Mouse (Mus musculus) lung, postnatal 10 days (tissue): Measurements from ENCODE around the gene Gadd45b.
A peak's percentile ranks its signal among the peaks of the same experiment; 100 is the strongest.

ENCODE experiments used
- DNase-seq: peaks from one replicate; pipeline ENCODE4 v3.0.0; 2021

Gadd45b gene

GRCm38 (mm10) chr10:80929299-80930226, at the start of gene Gadd45b:
Gene Gadd45b (plus strand): TSS chr10:80930073.
- peak; percentile 99 for DNase-seq

GRCm38 (mm10) chr10:80880131-80880641, 49.7 kb upstream of the Gadd45b start:
- DNase-seq: peak; percentile 71

- DNase-seq: no peak
Measured at GRCm38 (mm10) chr10:80880901-80881300, 49.0 kb upstream of the Gadd45b start.

- peak; percentile 85 for DNase-seq
Measured at GRCm38 (mm10) chr10:80881301-80881700, 48.6 kb upstream of the Gadd45b start.

- DNase-seq: peak; percentile 67
Measured at GRCm38 (mm10) chr10:80887181-80887580, 42.7 kb upstream of the Gadd45b start.

- DNase-seq: no peak
Measured at GRCm38 (mm10) chr10:80895100-80895499, 34.8 kb upstream of the Gadd45b start.

- no peak for DNase-seq
Measured at GRCm38 (mm10) chr10:80895697-80896096, 34.2 kb upstream of the Gadd45b start.

- no peak for DNase-seq
Measured at GRCm38 (mm10) chr10:80896581-80897485, 33.0 kb upstream of the Gadd45b start.

- DNase-seq: no peak
Measured at GRCm38 (mm10) chr10:80897861-80898510, 31.9 kb upstream of the Gadd45b start.

GRCm38 (mm10) chr10:80899074-80899473, 30.8 kb upstream of the Gadd45b start:
- no peak for DNase-seq

- no peak for DNase-seq
Measured at GRCm38 (mm10) chr10:80899591-80900317, 30.1 kb upstream of the Gadd45b start.

GRCm38 (mm10) chr10:80900318-80901247, 29.3 kb upstream of the Gadd45b start, which contains the start of gene Timm13:
Gene Timm13 (minus strand): TSS chr10:80900969.
- DNase-seq: peak; percentile 99

- no peak for DNase-seq
Measured at GRCm38 (mm10) chr10:80901409-80902272, 28.2 kb upstream of the Gadd45b start.

- DNase-seq: no peak
Measured at GRCm38 (mm10) chr10:80902273-80902940, 27.5 kb upstream of the Gadd45b start.

GRCm38 (mm10) chr10:80903282-80903681, 26.6 kb upstream of the Gadd45b start:
- no peak for DNase-seq

- peak; percentile 71 for DNase-seq
Measured at GRCm38 (mm10) chr10:80904004-80904693, 25.7 kb upstream of the Gadd45b start.

- no peak for DNase-seq
Measured at GRCm38 (mm10) chr10:80904709-80905108, 25.2 kb upstream of the Gadd45b start.

GRCm38 (mm10) chr10:80909375-80910162, 20.3 kb upstream of the Gadd45b start:
- DNase-seq: no peak
